Mouse (Mus musculus): Measurements from ENCODE around the gene Taldo1. TPM values are rescaled to one million over a fixed set of nuclear protein-coding genes. Genes with fewer than 3 reads are reported as not detected.
A peak's percentile ranks its signal among the peaks of the same experiment; 100 is the strongest.
"Not testable (repeated sequence)": the region's sequence is repeated elsewhere in the genome, so short reads cannot be mapped to it uniquely, and the experiment has no call there.

Taldo1 gene
- polyA plus RNA-seq, 1 experiment: 522 TPM

- peak overlapping the region; percentile 97 for H3K27ac ChIP-seq (ENCODE audit: control insufficient read depth, insufficient read depth, low read depth, low read length, poor library complexity)
- 3% methylated on average over 9 of the region's 9 CpGs for WGBS
- peak overlapping the region; percentile 85 for H3K4me3 ChIP-seq (replicated peaks; ENCODE audit: control insufficient read depth, low read depth, low read length)
- TF ChIP-seq CTCF (IDR thresholded peaks at IDR 0.05; ENCODE audit: control insufficient read depth, insufficient read depth, low read length) (no peak), POLR2A (IDR thresholded peaks at IDR 0.05; ENCODE audit: borderline replicate concordance, control insufficient read depth, low read depth, low read length) (no peak)
- peaks cover 1% of the 10 kb centered on the region; the same call in 1 of the 2 replicates for H3K4me1 ChIP-seq (ENCODE audit: control insufficient read depth, insufficient read depth, low read length)
Measured at GRCm38 (mm10) chr7:141392552-141393222, 688 bp downstream of the Taldo1 start.

GRCm38 (mm10) chr7:141394158-141394557 lies 2.2 kb downstream of the Taldo1 start:
- peak overlapping the region; percentile 92 for H3K27ac ChIP-seq (ENCODE audit: control insufficient read depth, insufficient read depth, low read depth, low read length, poor library complexity)
- peak overlapping the region; percentile 41 for H3K4me3 ChIP-seq (replicated peaks; ENCODE audit: control insufficient read depth, low read depth, low read length)
- 12% methylated on average over 7 of the region's 7 CpGs for WGBS
- peaks cover 1% of the 10 kb centered on the region; the same call in 1 of the 2 replicates for H3K4me1 ChIP-seq (ENCODE audit: control insufficient read depth, insufficient read depth, low read length)
- TF ChIP-seq POLR2A (IDR thresholded peaks at IDR 0.05; ENCODE audit: borderline replicate concordance, control insufficient read depth, low read depth, low read length): no peak
- TF ChIP-seq CTCF (IDR thresholded peaks at IDR 0.05; ENCODE audit: control insufficient read depth, insufficient read depth, low read length): no peak

- H3K4me1 ChIP-seq (ENCODE audit: control insufficient read depth, insufficient read depth, low read length): no peaks in the 10 kb centered on the region; the same call in 1 of the 2 replicates
- H3K27ac ChIP-seq (ENCODE audit: control insufficient read depth, insufficient read depth, low read depth, low read length, poor library complexity): no peak overlapping the region
- 18% methylated on average over 6 of the region's 6 CpGs for WGBS
- H3K4me3 ChIP-seq (replicated peaks; ENCODE audit: control insufficient read depth, low read depth, low read length): no peak overlapping the region
- TF ChIP-seq CTCF (IDR thresholded peaks at IDR 0.05; ENCODE audit: control insufficient read depth, insufficient read depth, low read length) (peak; percentile 88), POLR2A (IDR thresholded peaks at IDR 0.05; ENCODE audit: borderline replicate concordance, control insufficient read depth, low read depth, low read length) (no peak)
Measured at GRCm38 (mm10) chr7:141394771-141395170, 2.8 kb downstream of the Taldo1 start.

GRCm38 (mm10) chr7:141395348-141395747 lies 3.3 kb downstream of the Taldo1 start:
- TF ChIP-seq CTCF (IDR thresholded peaks at IDR 0.05; ENCODE audit: control insufficient read depth, insufficient read depth, low read length) (no peak), POLR2A (IDR thresholded peaks at IDR 0.05; ENCODE audit: borderline replicate concordance, control insufficient read depth, low read depth, low read length) (no peak)
- no peak overlapping the region for H3K27ac ChIP-seq (ENCODE audit: control insufficient read depth, insufficient read depth, low read depth, low read length, poor library complexity)

GRCm38 (mm10) chr7:141403305-141403704 lies 11.3 kb downstream of the Taldo1 start:
- TF ChIP-seq CTCF (IDR thresholded peaks at IDR 0.05; ENCODE audit: control insufficient read depth, insufficient read depth, low read length) (peak; percentile 98), POLR2A (IDR thresholded peaks at IDR 0.05; ENCODE audit: borderline replicate concordance, control insufficient read depth, low read depth, low read length) (no peak)
- 46% methylated on average over 5 of the region's 5 CpGs for WGBS
- no peak overlapping the region for H3K27ac ChIP-seq (ENCODE audit: control insufficient read depth, insufficient read depth, low read depth, low read length, poor library complexity)
- H3K4me1 ChIP-seq (ENCODE audit: control insufficient read depth, insufficient read depth, low read length): no peaks in the 10 kb centered on the region
- H3K4me3 ChIP-seq (replicated peaks; ENCODE audit: control insufficient read depth, low read depth, low read length): no peak overlapping the region

More at GRCm38 (mm10) chr7:141395348-141395747, 3.3 kb downstream of the Taldo1 start:
- WGBS: 51% methylated on average over 1 of the region's 1 CpGs
- H3K4me3 ChIP-seq (replicated peaks; ENCODE audit: control insufficient read depth, low read depth, low read length): no peak overlapping the region
- no peaks in the 10 kb centered on the region; the same call in 1 of the 2 replicates for H3K4me1 ChIP-seq (ENCODE audit: control insufficient read depth, insufficient read depth, low read length)

GRCm38 (mm10) chr7:141405466-141405865 lies 13.5 kb downstream of the Taldo1 start:
- Histone ChIP-seq H3K4me3 (replicated peaks; ENCODE audit: control insufficient read depth, low read depth, low read length) (no peak overlapping the region), H3K4me1 (ENCODE audit: control insufficient read depth, insufficient read depth, low read length) (peaks cover 1% of the 10 kb centered on the region; the same call in 1 of the 2 replicates), H3K27ac (ENCODE audit: control insufficient read depth, insufficient read depth, low read depth, low read length, poor library complexity) (no peak overlapping the region)
- TF ChIP-seq CTCF (IDR thresholded peaks at IDR 0.05; ENCODE audit: control insufficient read depth, insufficient read depth, low read length) (no peak), POLR2A (IDR thresholded peaks at IDR 0.05; ENCODE audit: borderline replicate concordance, control insufficient read depth, low read depth, low read length) (no peak)
- WGBS: 73% methylated on average over 4 of the region's 4 CpGs

GRCm38 (mm10) chr7:141407670-141408069 lies 15.7 kb downstream of the Taldo1 start:
- H3K4me3 ChIP-seq (replicated peaks; ENCODE audit: control insufficient read depth, low read depth, low read length); H3K27ac ChIP-seq (ENCODE audit: control insufficient read depth, insufficient read depth, low read depth, low read length, poor library complexity); H3K4me1 ChIP-seq (ENCODE audit: control insufficient read depth, insufficient read depth, low read length): not testable (repeated sequence)
- 91% methylated on average over 7 of the region's 7 CpGs for WGBS

- Histone ChIP-seq H3K4me3 (replicated peaks; ENCODE audit: control insufficient read depth, low read depth, low read length) (no peak overlapping the region), H3K27ac (ENCODE audit: control insufficient read depth, insufficient read depth, low read depth, low read length, poor library complexity) (no peak overlapping the region), H3K4me1 (ENCODE audit: control insufficient read depth, insufficient read depth, low read length) (peaks cover 1% of the 10 kb centered on the region; the same call in 1 of the 2 replicates)
- no peak for TF ChIP-seq POLR2A (IDR thresholded peaks at IDR 0.05; ENCODE audit: borderline replicate concordance, control insufficient read depth, low read depth, low read length)
- TF ChIP-seq CTCF (IDR thresholded peaks at IDR 0.05; ENCODE audit: control insufficient read depth, insufficient read depth, low read length): peak; percentile 92
- 8% methylated on average over 11 of the region's 11 CpGs for WGBS
Measured at GRCm38 (mm10) chr7:141408833-141409232, 16.8 kb downstream of the Taldo1 start.
